27 mouse cellular contexts compared by ENCODE assay signal in the genomic region with DNA sequence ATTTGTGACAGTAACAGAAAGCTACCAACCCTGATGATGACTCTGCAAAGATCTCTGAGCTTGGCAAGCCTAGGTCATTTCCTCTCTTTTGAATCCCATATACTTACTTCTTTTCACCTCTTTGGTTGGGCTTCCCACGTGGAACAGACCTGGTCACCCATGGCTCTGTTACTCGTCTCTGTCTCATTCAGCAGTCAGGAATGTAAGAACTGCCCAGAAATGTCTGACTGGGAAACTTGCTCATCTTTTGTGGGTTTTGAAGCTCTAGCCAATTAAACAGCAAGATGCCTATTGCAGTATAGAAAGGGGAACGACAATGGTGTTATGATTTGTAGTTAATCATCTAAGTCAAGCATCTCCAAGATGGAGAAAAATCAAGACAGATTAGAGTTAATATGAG.
"Had no signal": no experiment of that assay in that cellular context is flagged by ENCODE, and none has a peak within 500 bp of the region (broad histone marks: within the 10 kb centered on the region; RNA-seq: fewer than 3 reads in every experiment).

No protein-coding gene starts in this region.

- DNase-seq: gastrocnemius, adult 2 months; gastrocnemius, postnatal 10 days; gastrocnemius, postnatal 25 days; heart, adult 2 months; heart, postnatal 10 days; heart, postnatal 4 days; kidney, adult 11 months; kidney, adult 2 months; kidney, adult 9 months; kidney, postnatal 14 days; kidney, postnatal 36 days; liver; liver, embryonic 13.5 days had no signal

- H3K27me3 ChIP-seq: heart, embryonic 12.5 days; hindbrain, embryonic 12.5 days; kidney, embryonic 15.5 days; limb, embryonic 12.5 days; liver, embryonic 13.5 days; liver, embryonic 15.5 days had no signal

- H3K4me1 ChIP-seq: hindbrain, embryonic 10.5 days; hindbrain, embryonic 12.5 days; kidney, embryonic 15.5 days; limb, embryonic 10.5 days; limb, embryonic 12.5 days; liver, embryonic 13.5 days; liver, embryonic 15.5 days had no signal

- H3K9me3 ChIP-seq: heart, embryonic 10.5 days; hindbrain, embryonic 10.5 days; hindbrain, embryonic 12.5 days; kidney, embryonic 15.5 days; limb, embryonic 10.5 days; limb, embryonic 12.5 days; liver, embryonic 13.5 days; liver, embryonic 15.5 days had no signal

- H3K36me3 ChIP-seq: heart, embryonic 10.5 days; heart, embryonic 12.5 days; hindbrain, embryonic 10.5 days; hindbrain, embryonic 12.5 days; kidney, embryonic 15.5 days; limb, embryonic 10.5 days; limb, embryonic 12.5 days; liver, embryonic 13.5 days; liver, embryonic 15.5 days had no signal

- H3K9ac ChIP-seq: heart, embryonic 12.5 days; hindbrain, embryonic 12.5 days; hindbrain, embryonic 14.5 days; kidney, embryonic 15.5 days; limb, embryonic 12.5 days; liver, embryonic 13.5 days; liver, embryonic 15.5 days had no signal

- H3K4me3 ChIP-seq: gastrocnemius, adult 2 months; heart, adult 2 months; heart, embryonic 10.5 days; heart, embryonic 12.5 days; hindbrain, embryonic 10.5 days; hindbrain, embryonic 12.5 days; kidney, embryonic 15.5 days; left cerebral cortex, adult 2 months; limb, embryonic 10.5 days; limb, embryonic 12.5 days; liver, embryonic 13.5 days; liver, embryonic 15.5 days had no signal

- H3K27ac ChIP-seq: gastrocnemius, adult 2 months; heart, adult 2 months; heart, embryonic 10.5 days; hindbrain, embryonic 10.5 days; hindbrain, embryonic 12.5 days; hindbrain, embryonic 14.5 days; hindbrain, postnatal 0 days; kidney, embryonic 15.5 days; kidney, postnatal 0 days; left cerebral cortex, adult 2 months; limb, embryonic 10.5 days; limb, embryonic 12.5 days; liver, embryonic 13.5 days; liver, embryonic 15.5 days had no signal

- ATAC-seq: hindbrain, postnatal 0 days; intestine, embryonic 16.5 days had no signal

- H3K4me2 ChIP-seq: heart, embryonic 12.5 days; hindbrain, embryonic 12.5 days; hindbrain, embryonic 14.5 days; kidney, embryonic 15.5 days; limb, embryonic 12.5 days; liver, embryonic 11.5 days; liver, embryonic 13.5 days; liver, embryonic 15.5 days had no signal
